8 mouse cellular contexts compared by ENCODE assay signal in genomic region chr11:62549782-62550181, GRCm38 (mm10). TPM values are rescaled to one million over a fixed set of nuclear protein-coding genes. Genes with fewer than 3 reads are reported as not detected.
DNase-seq lines count a peak whose midpoint lies in the region; ATAC-seq lines count a peak whose summit lies in the region.

No protein-coding gene starts in this region.

- peak overlapping the region; percentile 66 for H3K4me3 ChIP-seq in forebrain, embryonic 16.5 days (replicated peaks; ENCODE audit: low read length)
- H3K4me3 ChIP-seq in hindbrain, embryonic 12.5 days = peak overlapping the region; percentile 67

- H3K27me3 ChIP-seq in forebrain, embryonic 16.5 days (replicated peaks; ENCODE audit: control insufficient read depth, insufficient read depth, low read length) = no peaks in the 10 kb centered on the region
- no peaks in the 10 kb centered on the region for H3K27me3 ChIP-seq in hindbrain, embryonic 12.5 days

- 10% methylated on average over 5 of the region's 5 CpGs for WGBS in forebrain, embryonic 16.5 days
- WGBS in hindbrain, embryonic 12.5 days = 23% methylated on average over 5 of the region's 5 CpGs

- intact Hi-C loops in left cerebral cortex, postnatal 36 days (cut with DNase I) = loop anchor here (2.0 kb wide), 2 partner anchors 27 to 93 kb away; no protein-coding TSS in a partner anchor

- H3K4me2 ChIP-seq in forebrain, embryonic 16.5 days (ENCODE audit: low read length) = peak overlapping the region; percentile 90
- H3K4me2 ChIP-seq in hindbrain, embryonic 12.5 days (replicated peaks) = peak overlapping the region; percentile 76

- ATAC-seq in forebrain, embryonic 16.5 days = no peak
- ATAC-seq in hindbrain, embryonic 12.5 days (ENCODE audit: low FRiP score) = no peak

- no peaks in the 10 kb centered on the region for H3K9me3 ChIP-seq in forebrain, embryonic 16.5 days (ENCODE audit: control insufficient read depth, low read length)
- no peaks in the 10 kb centered on the region for H3K9me3 ChIP-seq in hindbrain, embryonic 12.5 days (replicated peaks)

- H3K27ac ChIP-seq in forebrain, embryonic 16.5 days (ENCODE audit: low read length) = peak overlapping the region; percentile 97
- H3K27ac ChIP-seq in hindbrain, embryonic 12.5 days = peak overlapping the region; percentile 99

- H3K9ac ChIP-seq in forebrain, embryonic 16.5 days (replicated peaks; ENCODE audit: low read depth, low read length) = peak overlapping the region; percentile 97
- peak overlapping the region; percentile 38 for H3K9ac ChIP-seq in hindbrain, embryonic 12.5 days

- peaks cover 2% of the 10 kb centered on the region; the same call in 1 of the 2 replicates for H3K36me3 ChIP-seq in forebrain, embryonic 16.5 days (ENCODE audit: control insufficient read depth, insufficient read depth)
- peaks cover 13% of the 10 kb centered on the region; the same call in 1 of the 2 replicates for H3K36me3 ChIP-seq in hindbrain, embryonic 12.5 days

- DNase-seq in left cerebral cortex, adult 11 months (ENCODE audit: low spot score) = peak; percentile 59
- DNase-seq in left cerebral cortex, postnatal 36 days (ENCODE audit: low spot score in 2 of 2) = no peak
- DNase-seq in cerebellum, adult 18-20 months = peak; percentile 70 to 77
- peak; percentile 69 for DNase-seq in layer of hippocampus, adult 9-11 months
- DNase-seq in lung, postnatal 14 days = peak; percentile 75
- DNase-seq in right cerebral cortex, postnatal 14 days = peak; percentile 38

- peaks cover 21% of the 10 kb centered on the region for H3K4me1 ChIP-seq in forebrain, embryonic 16.5 days (replicated peaks; ENCODE audit: control insufficient read depth, insufficient read depth, low read length)
- peaks cover 21% of the 10 kb centered on the region for H3K4me1 ChIP-seq in hindbrain, embryonic 12.5 days

RNA-seq across cellular contexts. Expression of gene Ubb, which starts 1.2 kb away (rescaled TPM):
- 1,000 to 10,000 TPM; 1,698 to 1,876 TPM for total RNA-seq in left cerebral cortex, postnatal 36 days (2021)
- polyA plus RNA-seq in forebrain, embryonic 16.5 days (2015; fragmentation: Nextera tagmentation; extraction: Ambion mirVana) = 4,671 and 4,745 TPM in 2 replicates
- 3,674 and 3,736 TPM in 2 replicates for polyA plus RNA-seq in hindbrain, embryonic 12.5 days (2016; fragmentation: Nextera tagmentation; extraction: Ambion mirVana)

RNA-seq across cellular contexts. Expression of gene Cenpv, which starts 10.7 kb away (rescaled TPM):
- 10 to 100 TPM; 38.7 to 47.9 TPM for total RNA-seq in left cerebral cortex, postnatal 36 days (2021)
- 79.5 and 86.3 TPM in 2 replicates for polyA plus RNA-seq in forebrain, embryonic 16.5 days (2015; fragmentation: Nextera tagmentation; extraction: Ambion mirVana)
- 47.2 and 51.6 TPM in 2 replicates for polyA plus RNA-seq in hindbrain, embryonic 12.5 days (2016; fragmentation: Nextera tagmentation; extraction: Ambion mirVana)

RNA-seq across cellular contexts. Expression of gene Trpv2, which starts 24.5 kb away (rescaled TPM):
- total RNA-seq in left cerebral cortex, postnatal 36 days (2021) = 10 to 100 TPM; 17.5 to 19.2 TPM
- polyA plus RNA-seq in forebrain, embryonic 16.5 days (2015; fragmentation: Nextera tagmentation; extraction: Ambion mirVana) = 19.1 and 27.2 TPM in 2 replicates
- polyA plus RNA-seq in hindbrain, embryonic 12.5 days (2016; fragmentation: Nextera tagmentation; extraction: Ambion mirVana) = 10.8 and 14.3 TPM in 2 replicates

Comparison
In these comparisons a context has a peak if more than half of its experiments do, and no peak if none do; other contexts are left out.
1. DNase-seq: peak in left cerebral cortex, adult 11 months (single experiment), cerebellum, adult 18-20 months (2 of 2), layer of hippocampus, adult 9-11 months (single experiment), lung, postnatal 14 days (single experiment) and right cerebral cortex, postnatal 14 days (single experiment); none in left cerebral cortex, postnatal 36 days (0 of 2).